Mouse (Mus musculus): ENCODE measurements at regions not wholly inside any gene's neighbourhood (a gene's known extent, or its start where the extent isn't known, plus 50 kb on each side); places are given as distances from the start of the nearest gene placed in this dataset.

DNA sequence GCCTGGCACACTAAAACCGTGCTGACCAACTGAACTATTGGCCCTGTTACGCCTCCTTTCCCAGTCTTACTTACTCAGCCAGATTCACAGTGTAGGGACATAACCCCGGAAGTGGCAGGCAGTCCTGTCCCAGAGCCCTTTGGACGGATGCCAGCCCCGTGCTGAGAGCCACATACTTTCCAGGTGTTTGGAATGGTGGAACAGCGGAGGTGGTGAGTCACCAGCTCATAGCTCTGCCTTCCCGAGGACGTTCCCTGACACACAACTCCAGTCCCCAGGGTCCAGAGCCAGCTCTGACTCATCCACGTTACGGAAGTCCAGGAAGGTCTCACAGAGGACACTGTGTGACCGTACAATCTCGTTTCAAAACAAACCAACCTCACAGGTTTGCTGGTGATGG lies 61.2 kb upstream of the Zfp217 start:
- TF ChIP-seq GATA1 (IDR thresholded peaks at IDR 0.05; ENCODE audit: low read length) (no peak), TAL1 (IDR thresholded peaks at IDR 0.05; ENCODE audit: low read length) (no peak)
